Mouse (Mus musculus): Measurements from ENCODE around the gene Fhdc1.

The Fhdc1 gene

DNA sequence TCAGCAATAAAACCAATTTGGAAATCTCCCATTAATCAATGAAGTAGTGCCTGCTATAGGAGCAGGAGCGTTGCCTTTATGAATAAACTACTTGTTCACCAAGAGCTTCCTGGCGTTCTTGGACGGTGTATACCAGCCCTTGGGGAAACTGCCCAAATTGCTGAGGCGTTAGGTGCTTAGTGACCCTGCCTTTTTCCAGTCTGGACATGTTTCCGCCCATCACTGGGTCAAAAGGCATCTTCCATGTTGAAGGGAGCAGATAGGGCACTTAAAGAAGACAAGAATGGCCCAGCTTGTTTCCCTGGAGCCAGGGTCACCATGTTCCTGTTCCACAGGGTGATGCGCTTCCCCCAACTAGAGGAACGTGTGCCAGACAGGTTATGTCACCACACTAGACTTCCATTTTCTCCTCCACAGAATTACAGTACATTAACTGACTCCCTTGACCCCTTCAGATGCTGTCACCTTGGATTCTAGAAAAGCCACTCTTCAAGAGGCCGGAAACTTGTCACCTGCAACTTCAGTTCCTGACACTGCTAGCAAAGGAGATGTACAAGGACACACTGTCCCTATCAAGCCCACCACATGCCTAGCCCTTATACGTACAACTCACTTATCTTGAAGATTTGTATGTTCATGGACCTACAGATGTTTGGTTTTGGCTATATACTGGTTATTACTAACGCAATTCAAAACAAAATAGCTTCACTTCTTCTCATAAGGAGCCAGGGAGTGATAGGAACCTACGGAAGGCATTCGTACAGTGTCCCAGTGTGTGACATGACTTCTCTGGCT lies 5.1 kb downstream of the Fhdc1 start:
- in situ Hi-C loops (cut with MboI; ENCODE audit: low sequenced_read_pairs) = no loop called here

DNA sequence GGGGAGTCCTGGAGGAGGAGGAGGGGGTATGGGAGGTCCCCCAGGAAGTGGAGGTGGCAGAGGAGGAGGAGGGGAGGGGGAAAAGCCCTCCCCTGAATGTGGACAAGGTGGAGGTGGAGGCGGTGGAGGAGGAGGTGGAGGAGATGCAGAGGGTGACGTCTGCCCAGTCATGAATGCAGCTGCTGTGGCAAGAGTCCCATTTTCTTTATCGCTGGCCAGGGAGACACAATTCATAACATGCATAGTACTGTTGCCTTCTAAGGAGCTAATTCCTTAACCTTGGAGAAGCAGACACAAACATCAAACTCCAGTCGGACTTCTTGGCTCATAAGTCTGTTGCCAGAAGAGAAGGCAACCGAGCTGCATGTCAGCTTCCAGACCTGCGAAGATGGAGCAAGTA lies 5.8 kb downstream of the Fhdc1 start:
- in situ Hi-C loops (cut with MboI; ENCODE audit: low sequenced_read_pairs) = no loop called here

DNA sequence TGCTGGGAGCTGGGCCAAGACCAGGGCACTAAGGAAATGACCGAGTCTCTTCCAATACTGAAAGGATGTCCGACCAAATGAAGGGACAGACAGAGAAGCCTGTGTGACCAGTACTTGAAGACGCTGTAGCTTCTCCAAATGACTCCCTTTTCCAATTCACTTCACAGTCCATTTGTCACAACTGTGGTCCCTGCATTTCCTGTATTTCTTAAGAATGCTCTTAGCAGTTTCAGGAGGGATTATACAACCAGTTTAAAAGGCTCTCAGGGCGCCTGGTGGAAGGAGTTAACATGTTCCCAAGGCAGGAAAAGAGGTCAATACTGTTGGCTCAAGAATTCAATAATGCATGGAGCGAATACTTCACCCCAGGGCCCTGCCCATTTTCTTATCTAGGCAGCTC lies 7.3 kb downstream of the Fhdc1 start:
- in situ Hi-C loops (cut with MboI; ENCODE audit: low sequenced_read_pairs) = no loop called here

DNA sequence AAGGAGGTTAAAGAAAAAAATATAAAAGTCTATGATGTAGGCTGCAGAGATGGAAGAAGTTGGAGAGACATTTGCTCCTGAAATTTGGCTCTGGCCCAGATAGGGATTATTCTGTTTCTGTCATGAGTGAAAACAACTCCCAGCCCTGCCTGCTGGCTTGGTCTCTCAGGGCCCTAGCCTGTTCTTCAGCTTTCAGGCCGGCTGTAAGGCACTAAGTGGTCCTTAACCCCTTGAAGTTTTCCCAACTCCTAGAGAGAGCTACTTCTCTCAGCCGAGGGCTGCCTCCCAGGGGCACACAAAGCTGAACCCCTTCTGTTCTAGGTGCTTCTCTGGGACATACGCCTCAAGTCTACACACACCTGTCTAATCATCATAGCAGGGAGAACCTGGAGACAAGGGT lies 7.7 kb downstream of the Fhdc1 start:
- in situ Hi-C loops (cut with MboI; ENCODE audit: low sequenced_read_pairs) = no loop called here

DNA sequence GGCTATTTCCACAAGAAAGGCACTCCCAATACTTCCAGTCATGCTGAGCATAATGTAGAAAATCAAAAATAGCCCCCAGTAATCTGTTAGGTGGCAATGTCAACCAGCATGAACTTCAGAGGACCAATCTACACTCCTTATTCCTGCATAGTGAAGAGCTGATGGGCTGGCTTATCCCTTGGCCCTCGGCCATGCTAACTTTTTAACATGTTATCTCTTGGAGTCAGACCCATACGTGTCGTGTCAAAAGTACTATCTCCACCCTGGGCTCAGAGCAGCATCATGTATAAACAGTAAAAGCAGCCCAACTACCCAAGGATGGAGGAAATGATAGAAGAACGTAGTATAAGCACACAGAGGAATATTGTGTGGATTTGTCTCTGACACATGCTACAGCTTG lies 9.1 kb downstream of the Fhdc1 start:
- in situ Hi-C loops (cut with MboI; ENCODE audit: low sequenced_read_pairs) = no loop called here

DNA sequence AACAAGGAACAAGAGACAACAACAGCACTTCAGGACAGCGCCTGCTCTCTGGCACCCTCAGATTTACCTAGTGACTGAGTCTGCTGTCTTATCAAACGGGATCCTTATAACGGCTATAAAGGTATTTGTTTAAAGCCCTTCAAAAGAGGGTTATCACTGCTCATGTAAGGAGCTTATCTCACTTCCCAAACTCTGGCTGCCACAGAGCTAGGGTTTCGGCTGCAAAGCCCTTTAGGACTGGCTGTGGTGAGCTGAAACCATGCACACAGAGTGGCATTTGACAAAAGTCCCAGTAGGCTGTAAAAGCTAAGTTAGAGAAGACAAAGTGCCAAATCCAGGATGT lies 12.1 kb downstream of the Fhdc1 start:
- in situ Hi-C loops (cut with MboI; ENCODE audit: low sequenced_read_pairs) = no loop called here

DNA sequence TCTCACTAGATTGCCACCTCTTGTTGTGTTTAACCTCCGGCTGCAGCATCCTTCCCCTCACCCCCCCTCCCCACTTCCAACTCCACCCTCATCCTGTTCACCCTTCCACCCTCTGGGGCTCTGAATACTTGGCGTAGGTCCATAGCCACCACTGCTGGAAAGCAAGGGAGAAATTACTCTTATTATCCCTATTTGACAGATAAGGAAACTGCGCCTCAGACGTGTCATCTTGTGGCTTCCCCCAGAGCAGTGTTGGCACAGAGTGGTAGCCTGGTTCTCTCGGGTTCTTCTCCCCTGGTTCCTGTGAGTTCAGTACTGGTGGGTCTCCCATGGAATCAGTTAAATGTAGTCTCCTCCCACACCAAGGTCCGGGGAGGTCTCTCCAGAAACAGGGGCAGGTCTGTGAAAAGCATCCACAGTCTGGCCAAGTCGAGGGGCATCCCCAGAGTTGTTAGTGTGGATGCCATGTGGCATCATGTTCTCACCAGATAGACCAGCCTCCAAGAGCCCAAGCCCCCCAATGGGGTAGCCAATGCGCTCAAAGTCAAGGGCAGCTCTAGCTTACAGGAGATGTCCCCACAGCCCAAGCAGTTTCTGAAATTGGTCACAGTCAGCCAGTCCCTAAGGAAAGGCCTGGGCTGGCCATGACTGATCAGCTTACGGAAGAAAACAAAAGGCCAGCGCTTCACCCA lies 12.7 kb downstream of the Fhdc1 start:
- in situ Hi-C loops (cut with MboI; ENCODE audit: low sequenced_read_pairs) = no loop called here

DNA sequence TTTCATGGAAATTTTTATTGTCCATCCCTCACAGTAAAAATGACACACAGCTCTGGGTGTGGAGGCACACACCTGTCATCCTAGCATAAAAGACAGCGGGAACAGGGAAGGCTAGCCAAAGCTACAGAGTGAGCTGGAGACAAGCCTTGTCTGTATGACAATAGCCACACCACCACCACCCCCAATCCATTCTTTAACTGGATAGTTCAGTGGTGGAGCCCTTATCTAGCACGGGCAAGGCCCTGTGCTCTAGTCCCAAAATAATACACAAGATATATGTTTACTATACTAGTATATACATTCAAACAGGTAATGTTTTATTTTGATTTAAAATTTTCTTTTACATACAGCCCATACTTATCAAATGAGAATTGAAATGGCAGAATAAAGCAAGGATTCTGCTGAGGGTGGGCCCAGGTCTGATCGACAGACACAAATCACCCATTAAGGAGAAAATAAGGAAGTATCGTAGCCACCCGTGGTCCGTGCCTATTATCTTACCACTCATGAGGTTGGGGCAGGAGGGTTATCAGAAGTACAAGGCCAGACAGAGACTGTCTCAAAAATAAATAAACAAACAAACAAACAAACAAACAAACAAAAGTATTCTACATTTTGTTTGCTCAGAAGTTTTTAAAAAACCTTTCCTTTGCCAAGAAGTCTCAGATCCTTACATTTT lies 14.3 kb downstream of the Fhdc1 start:
- in situ Hi-C loops (cut with MboI; ENCODE audit: low sequenced_read_pairs) = no loop called here

DNA sequence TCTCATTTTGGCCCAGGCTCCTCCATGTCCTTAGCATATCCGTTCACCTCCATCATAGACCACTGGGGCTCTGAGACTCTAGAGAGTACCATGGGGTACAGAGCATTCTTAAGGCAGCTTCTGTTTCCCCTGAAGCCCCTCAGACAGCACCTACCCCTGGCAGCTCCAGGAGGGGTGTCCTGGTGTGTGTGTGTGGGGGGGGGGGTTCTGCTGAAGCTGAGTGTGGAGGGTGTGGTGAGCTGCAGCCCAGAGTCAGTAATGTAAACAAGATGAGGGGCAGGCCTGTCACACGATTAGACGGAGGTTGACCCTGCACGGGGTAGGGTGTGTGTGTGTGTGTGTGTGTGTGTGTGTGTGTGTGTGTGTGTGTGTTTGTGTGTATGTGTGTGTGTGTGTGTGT lies 18.5 kb downstream of the Fhdc1 start:
- in situ Hi-C loops (cut with MboI; ENCODE audit: low sequenced_read_pairs) = no loop called here

DNA sequence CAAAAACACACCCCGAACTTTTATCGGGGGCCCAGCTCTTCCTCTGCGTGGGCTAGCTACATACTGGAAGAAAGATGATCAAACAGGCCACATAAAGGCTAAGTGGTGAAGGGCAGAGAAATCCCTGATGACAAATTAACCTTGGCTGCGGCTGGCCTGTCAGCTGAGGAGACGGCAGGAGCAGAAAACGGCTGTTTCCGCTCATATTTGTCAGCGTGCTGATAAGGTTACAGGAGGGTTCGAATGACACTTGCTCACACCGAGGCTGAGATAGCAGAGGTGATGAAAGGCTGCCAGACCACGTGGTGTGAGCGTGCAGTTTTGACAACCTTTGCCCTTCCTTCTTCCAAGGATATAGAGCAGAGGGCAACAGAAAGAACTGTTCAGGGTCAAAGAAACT lies 19.3 kb downstream of the Fhdc1 start:
- in situ Hi-C loops (cut with MboI; ENCODE audit: low sequenced_read_pairs) = no loop called here

DNA sequence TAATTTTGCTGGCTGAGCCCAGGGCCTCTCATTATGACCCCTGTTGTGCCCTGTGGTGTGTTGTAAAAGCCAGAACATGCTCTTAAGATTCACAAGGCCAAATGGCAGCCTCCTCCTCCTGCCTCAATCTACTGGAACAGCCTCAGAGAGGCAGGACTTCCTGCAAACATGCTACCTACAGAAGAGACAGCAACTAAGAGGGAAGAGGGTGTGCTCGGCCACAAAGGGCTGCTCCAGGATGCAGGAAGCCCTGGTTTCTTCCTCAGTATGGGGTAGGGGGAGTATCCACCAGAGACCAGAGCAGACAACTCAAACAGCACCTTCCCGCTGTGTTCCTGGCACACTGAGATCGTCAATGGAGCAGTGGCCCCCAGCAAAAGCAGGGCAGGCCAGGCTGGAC lies 19.7 kb downstream of the Fhdc1 start:
- in situ Hi-C loops (cut with MboI; ENCODE audit: low sequenced_read_pairs) = no loop called here

DNA sequence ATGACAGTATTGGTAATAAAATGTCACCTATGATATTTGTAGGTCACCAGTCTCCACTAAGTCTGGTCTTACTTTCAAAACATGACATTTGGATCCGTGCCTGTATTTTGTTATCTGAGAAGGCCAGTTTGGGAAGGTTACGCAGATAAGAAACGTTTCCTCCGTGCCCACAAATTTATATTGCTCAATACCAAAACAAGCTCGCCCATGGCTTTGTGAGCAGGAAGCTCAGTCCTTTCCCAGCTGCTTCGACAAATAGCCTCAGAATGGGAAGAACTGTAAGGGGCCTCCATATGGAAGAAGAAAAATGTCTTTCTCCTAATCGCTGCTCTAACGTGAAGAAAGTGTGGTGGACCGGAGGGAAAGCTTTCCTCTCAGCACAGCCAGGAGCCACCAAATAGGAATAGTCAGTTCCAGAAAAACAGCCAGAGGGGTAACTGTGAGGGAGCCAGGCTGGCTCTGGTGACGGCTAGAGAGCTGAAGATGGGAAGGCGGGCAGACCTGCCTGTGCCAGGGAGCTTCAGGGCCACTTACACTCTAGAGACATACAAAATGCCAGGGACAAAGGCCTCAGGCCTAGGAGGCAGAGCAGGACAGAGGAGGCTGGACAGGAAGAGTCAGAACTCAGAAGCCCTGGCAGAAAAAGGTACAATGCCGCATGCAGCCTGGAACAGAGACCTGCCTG lies 24.4 kb downstream of the Fhdc1 start:
- in situ Hi-C loops (cut with MboI; ENCODE audit: low sequenced_read_pairs) = no loop called here

DNA sequence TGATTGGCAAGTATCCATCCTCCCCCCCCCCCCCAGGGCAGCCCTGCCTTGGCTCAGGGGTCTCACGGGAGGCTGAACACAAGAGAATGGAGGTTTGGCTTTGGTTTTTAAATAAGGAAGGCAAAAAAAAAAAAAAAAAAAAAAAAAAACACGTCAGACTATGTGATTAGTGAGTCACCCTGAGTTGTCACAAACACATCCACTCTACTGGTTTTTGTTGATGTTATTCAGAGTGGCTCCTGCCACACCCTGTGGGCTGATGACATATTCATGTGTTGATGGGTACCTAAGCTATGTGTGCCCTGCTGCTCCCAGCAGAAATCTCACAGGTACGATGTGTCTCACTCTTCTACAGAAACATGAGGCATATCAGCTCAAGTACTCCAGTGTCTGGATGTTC lies 29.6 kb downstream of the Fhdc1 start:
- in situ Hi-C loops (cut with MboI; ENCODE audit: low sequenced_read_pairs) = no loop called here

DNA sequence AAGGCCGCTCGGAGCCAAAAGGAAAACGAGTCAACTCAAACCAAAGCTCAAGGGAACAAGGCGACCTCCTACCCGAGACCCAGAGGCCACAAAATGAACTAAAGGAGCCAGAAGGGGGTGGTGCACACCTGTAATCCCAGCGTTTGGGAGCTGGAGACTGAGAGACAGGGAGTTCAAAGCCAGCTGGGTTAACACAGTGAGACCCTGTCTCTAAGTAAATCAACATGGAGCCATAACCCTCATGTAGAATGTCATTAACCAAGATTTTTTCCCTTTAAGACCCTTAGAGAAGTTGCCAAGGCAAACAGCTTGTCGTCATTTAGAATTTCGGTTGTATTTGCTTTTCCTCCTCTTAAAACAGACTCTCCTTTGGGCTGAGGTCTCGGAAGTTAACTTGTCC lies 31.2 kb downstream of the Fhdc1 start:
- in situ Hi-C loops (cut with MboI; ENCODE audit: low sequenced_read_pairs) = no loop called here

DNA sequence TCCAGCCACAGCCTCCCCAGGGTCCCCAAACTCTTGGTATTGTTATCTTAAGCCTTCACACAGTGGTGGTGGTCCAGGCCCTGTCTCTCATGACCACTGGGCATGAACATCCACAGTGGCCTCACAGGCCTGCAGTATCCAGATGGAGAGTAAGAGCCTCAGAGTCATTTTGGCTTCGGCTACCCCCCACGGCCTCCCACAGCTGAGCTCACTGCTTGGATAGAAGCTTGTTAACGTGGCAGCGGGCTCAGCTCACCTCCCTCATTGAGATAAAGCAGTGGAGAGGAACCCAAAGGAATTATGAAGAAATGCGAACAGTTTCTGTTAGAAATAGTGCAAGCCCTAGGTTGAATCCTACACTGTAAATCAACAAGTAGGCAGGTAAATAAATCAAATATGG lies 32.4 kb downstream of the Fhdc1 start:
- in situ Hi-C loops (cut with MboI; ENCODE audit: low sequenced_read_pairs) = no loop called here

DNA sequence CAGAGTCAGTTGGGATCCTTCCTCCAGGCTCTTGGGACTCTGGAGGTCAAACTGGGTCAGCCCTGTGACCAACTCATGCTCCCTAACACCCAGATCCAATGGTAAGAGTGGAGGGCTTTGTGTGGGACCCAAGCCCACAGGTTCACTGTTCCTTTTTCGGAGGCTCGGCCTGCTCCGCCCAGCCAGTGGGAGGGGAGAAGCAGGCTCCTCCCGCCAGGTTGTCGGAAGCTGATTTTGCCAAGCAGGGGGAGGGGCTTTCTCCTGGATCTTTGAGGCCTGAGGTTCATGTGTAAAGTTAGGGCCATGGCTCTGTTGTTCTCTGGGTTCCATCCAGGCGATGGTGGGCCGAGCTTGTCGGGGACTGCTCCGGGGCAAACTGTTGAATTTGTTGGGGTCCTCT lies 34.4 kb downstream of the Fhdc1 start:
- in situ Hi-C loops (cut with MboI; ENCODE audit: low sequenced_read_pairs) = no loop called here

DNA sequence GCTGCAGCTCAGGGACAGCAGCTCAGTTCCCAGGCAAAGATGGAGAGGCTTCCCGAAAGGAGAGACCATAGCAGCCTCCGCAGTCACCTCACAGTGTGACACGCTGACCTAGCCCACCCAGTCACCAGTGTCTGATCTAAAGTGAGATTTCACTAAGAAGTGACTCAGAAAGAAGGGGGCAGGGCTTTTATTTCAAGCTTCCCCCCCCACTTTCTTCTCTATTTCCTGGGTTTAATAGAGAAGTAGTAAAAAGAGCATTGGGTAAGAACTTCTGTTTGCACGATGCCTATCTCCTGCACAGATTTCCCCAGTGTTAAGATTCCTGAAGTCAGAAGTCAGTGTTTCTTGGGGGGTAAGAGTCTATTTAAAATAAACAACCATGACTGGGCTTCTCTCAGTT lies 37.3 kb downstream of the Fhdc1 start:
- in situ Hi-C loops (cut with MboI; ENCODE audit: low sequenced_read_pairs) = no loop called here

DNA sequence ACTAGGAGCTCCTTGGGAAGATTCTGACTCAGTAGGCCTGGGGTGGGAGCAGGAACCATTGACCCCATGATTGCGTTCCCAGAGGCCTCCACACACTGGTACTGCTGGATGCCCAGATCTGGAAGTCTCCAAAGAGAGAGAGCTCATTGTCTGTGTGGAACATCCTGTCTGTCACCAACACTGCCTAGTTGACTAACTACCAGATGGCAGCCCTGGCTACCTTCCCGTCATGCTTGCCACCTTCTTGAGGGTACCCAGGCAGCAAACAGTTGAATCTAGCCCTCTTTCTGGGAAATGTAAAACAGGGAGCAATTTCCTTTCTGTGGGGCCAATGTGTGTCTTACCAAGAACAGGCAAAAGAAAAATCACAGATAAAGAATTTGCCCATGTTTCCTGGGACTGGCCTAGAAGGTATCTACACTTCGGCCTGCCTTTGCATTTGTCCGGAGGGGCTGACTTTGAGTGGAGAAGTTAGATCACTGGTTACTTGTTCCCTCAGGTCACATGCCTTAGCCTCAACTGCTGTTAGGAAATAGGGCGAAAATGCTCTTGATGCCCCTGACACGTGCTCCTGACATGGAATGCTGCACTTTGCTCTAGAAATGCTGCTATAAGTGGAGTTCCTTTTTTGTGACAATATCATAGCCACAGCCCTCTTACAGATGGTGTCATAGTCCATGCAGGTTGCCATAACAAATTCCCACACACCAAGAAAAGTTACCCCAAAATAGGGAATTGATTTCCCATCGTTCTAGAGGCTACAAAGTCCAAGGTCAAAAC lies 40.6 kb downstream of the Fhdc1 start:
- in situ Hi-C loops (cut with MboI; ENCODE audit: low sequenced_read_pairs) = no loop called here

DNA sequence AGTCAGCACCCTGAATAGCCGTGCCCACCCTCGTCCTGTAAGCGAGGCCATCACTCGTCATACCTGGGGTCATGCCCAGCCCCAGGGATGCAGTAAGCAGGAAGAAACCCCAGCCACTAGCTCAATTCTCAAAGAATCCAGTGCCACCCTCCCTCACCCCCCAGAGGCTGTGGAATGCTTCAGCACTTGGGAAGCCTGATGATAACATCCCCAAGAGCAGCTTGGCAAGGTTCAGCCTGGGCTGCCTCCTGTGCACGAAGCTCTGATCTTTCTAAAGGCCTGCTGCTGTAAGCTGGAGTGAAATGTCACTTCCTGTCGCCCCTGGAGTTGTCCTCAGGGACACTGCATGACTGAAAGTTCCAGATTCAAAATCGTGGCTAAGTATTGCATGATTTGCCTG lies 41.4 kb downstream of the Fhdc1 start:
- in situ Hi-C loops (cut with MboI; ENCODE audit: low sequenced_read_pairs) = no loop called here

DNA sequence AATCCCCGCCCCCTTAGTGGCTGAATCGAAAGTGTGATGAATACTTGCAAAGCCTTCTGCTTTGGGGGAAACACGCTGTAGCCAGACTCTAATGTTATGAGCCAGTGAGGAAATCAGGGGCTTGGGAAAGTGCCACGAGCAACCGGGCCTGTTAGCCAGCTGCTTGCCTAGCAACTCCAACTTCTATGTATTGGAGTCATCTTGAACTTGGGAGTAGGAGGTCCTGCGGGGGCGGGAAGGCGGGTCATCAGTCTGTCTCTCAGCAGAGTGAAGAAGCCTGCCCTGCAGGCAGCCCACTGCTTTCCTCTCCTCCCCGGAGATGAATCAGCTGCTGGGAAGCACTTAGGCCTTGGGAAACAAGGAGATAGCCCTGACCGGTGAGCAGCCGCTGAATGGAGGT lies 42.1 kb downstream of the Fhdc1 start:
- in situ Hi-C loops (cut with MboI; ENCODE audit: low sequenced_read_pairs) = no loop called here

DNA sequence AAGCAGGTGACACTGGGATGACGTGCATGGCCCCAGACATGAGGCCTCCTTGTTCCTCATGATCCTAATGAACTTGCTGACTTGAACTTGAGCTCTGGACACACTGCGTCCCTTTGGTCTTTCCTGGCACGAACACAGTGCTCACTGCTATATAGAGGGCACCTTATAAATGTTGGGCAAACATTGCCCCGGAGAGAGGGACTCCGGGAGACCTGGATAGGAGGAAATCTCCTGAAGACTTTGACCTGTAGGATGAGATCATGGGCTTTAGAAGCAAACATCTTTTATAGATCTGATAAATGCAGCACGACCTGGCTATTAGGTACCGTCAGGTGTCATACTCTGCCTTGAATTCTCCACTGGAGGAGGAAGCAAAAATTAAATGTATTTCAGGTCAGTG lies 43.3 kb downstream of the Fhdc1 start:
- in situ Hi-C loops (cut with MboI; ENCODE audit: low sequenced_read_pairs) = no loop called here
